Mouse (Mus musculus): ENCODE results near the gene Lmbr1.

The Lmbr1 gene

GRCm38 (mm10) chr5:29253876-29254275 lies 124.3 kb downstream of the Lmbr1 start:
- DNase-seq (ENCODE audit: low spot score), result no peak

- DNase-seq (ENCODE audit: low spot score), result no peak
These were observed 126.7 kb downstream of the Lmbr1 start for GRCm38 (mm10) chr5:29251496-29251873.

GRCm38 (mm10) chr5:29250795-29251495 lies 127.2 kb downstream of the Lmbr1 start:
- DNase-seq (ENCODE audit: low spot score), result no peak

GRCm38 (mm10) chr5:29244769-29245168 lies 133.4 kb downstream of the Lmbr1 start:
- no peak for DNase-seq (ENCODE audit: low spot score)

- no peak for DNase-seq (ENCODE audit: low spot score)
These were observed 139.8 kb downstream of the Lmbr1 start for GRCm38 (mm10) chr5:29238379-29238778.

- no peak for DNase-seq (ENCODE audit: low spot score)
These were observed 147.7 kb downstream of the Lmbr1 start for GRCm38 (mm10) chr5:29230481-29230880.

GRCm38 (mm10) chr5:29224089-29224488 lies 154.1 kb downstream of the Lmbr1 start:
- DNase-seq (ENCODE audit: low spot score), result no peak

- DNase-seq (ENCODE audit: low spot score), result no peak
These were observed 160.2 kb downstream of the Lmbr1 start for GRCm38 (mm10) chr5:29217997-29218396.

- DNase-seq (ENCODE audit: low spot score), result no peak
These were observed 166.1 kb downstream of the Lmbr1 start for GRCm38 (mm10) chr5:29211980-29212555.

GRCm38 (mm10) chr5:29205690-29206089 lies 172.5 kb downstream of the Lmbr1 start:
- DNase-seq (ENCODE audit: low spot score), result no peak

GRCm38 (mm10) chr5:29199868-29200267 lies 178.3 kb downstream of the Lmbr1 start:
- no peak for DNase-seq (ENCODE audit: low spot score)

GRCm38 (mm10) chr5:29198960-29199488 lies 179.2 kb downstream of the Lmbr1 start:
- DNase-seq (ENCODE audit: low spot score), result no peak

- no peak for DNase-seq (ENCODE audit: low spot score)
These were observed 181.0 kb downstream of the Lmbr1 start for GRCm38 (mm10) chr5:29197187-29197586.

- no peak for DNase-seq (ENCODE audit: low spot score)
These were observed 181.9 kb downstream of the Lmbr1 start for GRCm38 (mm10) chr5:29196264-29196658.

GRCm38 (mm10) chr5:29195570-29196263 lies 182.5 kb downstream of the Lmbr1 start, which contains the start of gene Rnf32:
Gene Rnf32, plus strand, starts transcription at chr5:29195992.
- DNase-seq (ENCODE audit: low spot score), result peak; percentile 71

- DNase-seq (ENCODE audit: low spot score), result no peak
These were observed 183.0 kb downstream of the Lmbr1 start for GRCm38 (mm10) chr5:29195231-29195569.

- no peak for DNase-seq (ENCODE audit: low spot score)
These were observed 191.4 kb downstream of the Lmbr1 start for GRCm38 (mm10) chr5:29186798-29187197.

Measured in left cerebral cortex, adult 11 months (tissue).